Comparison of ENCODE assay signal across 1 mouse cellular context in the genomic region with DNA sequence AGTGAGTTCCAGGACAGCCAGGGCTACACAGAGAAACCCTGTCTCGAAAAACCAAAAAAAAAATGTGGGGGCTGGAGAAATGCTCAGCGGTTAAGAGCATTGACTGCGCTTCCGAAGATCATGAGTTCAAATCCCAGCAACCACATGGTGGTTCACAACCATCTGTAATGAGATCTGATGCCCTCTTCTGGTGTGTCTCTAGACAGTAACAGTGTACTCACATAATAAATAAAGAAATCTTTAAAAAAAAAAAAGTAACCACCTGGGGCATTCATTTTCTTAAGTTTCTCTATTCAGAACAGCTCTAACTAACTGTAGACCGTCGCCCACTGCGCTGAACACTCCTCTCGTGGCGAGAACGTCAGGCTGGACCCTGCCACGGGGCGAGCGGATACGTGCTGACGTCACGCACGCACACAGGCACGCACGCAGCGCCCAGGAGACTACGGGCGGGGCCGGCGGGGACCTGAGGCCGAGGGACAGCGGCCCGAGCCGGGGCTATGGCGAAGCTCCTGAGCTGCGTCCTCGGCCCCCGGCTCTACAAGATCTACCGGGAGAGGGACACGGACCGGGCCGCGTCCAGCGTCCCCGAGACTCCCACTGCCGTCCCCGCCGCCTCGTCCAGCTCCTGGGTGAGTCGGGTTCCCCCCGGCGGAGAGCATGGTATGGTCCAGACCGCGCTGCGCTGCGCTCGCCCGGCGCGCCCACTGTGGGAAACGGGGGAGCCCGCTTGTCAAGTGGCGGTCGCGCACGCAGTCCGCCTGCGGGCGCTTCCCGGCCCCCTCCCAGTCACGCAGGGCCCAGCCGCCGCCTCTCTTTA.
A peak's percentile ranks its signal among the peaks of the same experiment; 100 is the strongest.
TF ChIP-seq lines count a peak whose summit lies in the region.

TSS of gene Abhd16a (plus strand) at position 439 of the 820 bp plus-strand sequence.

TF ChIP-seq in CH12.LX, 34 proteins besides CTCF, POLR2A, EP300 and RAD21 (continued from another document):
- TF ChIP-seq TBP (conservative IDR thresholded peaks at IDR 0.05; ENCODE audit: low read depth, low read length) (no peak), POLR2AphosphoS2 (IDR thresholded peaks at IDR 0.05; ENCODE audit: low read depth, low read length) (0 out of 2 replicates have a peak, but pooled peaks have one; percentile 39), KAT2A (IDR thresholded peaks at IDR 0.05; ENCODE audit: insufficient replicate concordance, low read length) (no peak), MAZ (IDR thresholded peaks at IDR 0.05; ENCODE audit: low read depth, low read length) (peak; percentile 68), MAX (IDR thresholded peaks at IDR 0.05; ENCODE audit: low read length) (peak; percentile 87), MXI1 (IDR thresholded peaks at IDR 0.05; ENCODE audit: low read depth, low read length) (0 out of 2 replicates have a peak, but pooled peaks have one; percentile 69), HCFC1 (IDR thresholded peaks at IDR 0.05; ENCODE audit: low read depth, low read length) (peak; percentile 44), NELFE (IDR thresholded peaks at IDR 0.05; ENCODE audit: low read depth, low read length) (peak; percentile 75), BHLHE40 (IDR thresholded peaks at IDR 0.05; ENCODE audit: low read depth, low read length) (peak; percentile 69), TCF12 (IDR thresholded peaks at IDR 0.05; ENCODE audit: low read depth, low read length) (peak; percentile 68; the same call in 1 of the 2 replicates), SIN3A (IDR thresholded peaks at IDR 0.05; ENCODE audit: low read length) (peak; percentile 82), MYC (IDR thresholded peaks at IDR 0.05; ENCODE audit: low read depth, low read length) (peak; percentile 86), RCOR1 (conservative IDR thresholded peaks at IDR 0.05; ENCODE audit: low read depth, low read length) (no peak), JUN (IDR thresholded peaks at IDR 0.05; ENCODE audit: insufficient read depth, low read depth, low read length) (no peak), E2F4 (IDR thresholded peaks at IDR 0.05; ENCODE audit: insufficient replicate concordance, low read depth, low read length) (no peak), MAFK (IDR thresholded peaks at IDR 0.05; ENCODE audit: insufficient replicate concordance, low read length) (no peak), PAX5 (IDR thresholded peaks at IDR 0.05; ENCODE audit: low read length) (no peak), UBTF (IDR thresholded peaks at IDR 0.05; ENCODE audit: low read depth, low read length) (no peak), ELF1 (IDR thresholded peaks at IDR 0.05; ENCODE audit: low read depth, low read length) (peak; percentile 8; the same call in 1 of the 2 replicates), SMC3 (IDR thresholded peaks at IDR 0.05; ENCODE audit: low read depth, low read length) (no peak), CHD1 (IDR thresholded peaks at IDR 0.05; ENCODE audit: low read depth, low read length) (peak; percentile 98)
